Mouse (Mus musculus) R1 (cell line): ENCODE results near the gene Zdhhc25.

Experiments used
- DNase-seq: peaks from one replicate; pipeline ENCODE4 v3.0.0-alpha.2; 2018; ENCODE audit warnings: low read depth, low spot score

The Zdhhc25 gene

DNA sequence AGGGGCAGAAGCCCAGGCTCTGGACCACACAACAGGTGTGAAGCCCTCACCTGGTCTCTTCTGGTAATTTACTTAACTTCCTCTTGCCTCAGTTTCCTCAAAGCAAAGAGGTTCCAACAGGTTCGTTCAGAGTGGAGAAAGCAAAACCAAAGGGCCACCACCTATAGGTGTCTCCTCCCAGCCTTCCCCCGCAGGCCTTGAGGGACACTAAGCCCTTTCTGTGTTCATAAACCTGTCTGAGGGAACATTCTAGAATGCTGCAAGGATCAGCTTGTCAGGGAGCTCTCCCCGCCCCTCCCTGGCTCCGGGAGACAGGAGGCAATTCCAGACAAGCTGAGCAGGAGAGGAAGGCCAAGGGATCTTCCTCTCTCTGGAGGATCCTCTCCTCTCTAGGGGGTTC is at the start of gene Zdhhc25:
Gene Zdhhc25 (plus strand): TSS at position 301 of the 400 bp plus-strand sequence.
- no peak for DNase-seq

DNA sequence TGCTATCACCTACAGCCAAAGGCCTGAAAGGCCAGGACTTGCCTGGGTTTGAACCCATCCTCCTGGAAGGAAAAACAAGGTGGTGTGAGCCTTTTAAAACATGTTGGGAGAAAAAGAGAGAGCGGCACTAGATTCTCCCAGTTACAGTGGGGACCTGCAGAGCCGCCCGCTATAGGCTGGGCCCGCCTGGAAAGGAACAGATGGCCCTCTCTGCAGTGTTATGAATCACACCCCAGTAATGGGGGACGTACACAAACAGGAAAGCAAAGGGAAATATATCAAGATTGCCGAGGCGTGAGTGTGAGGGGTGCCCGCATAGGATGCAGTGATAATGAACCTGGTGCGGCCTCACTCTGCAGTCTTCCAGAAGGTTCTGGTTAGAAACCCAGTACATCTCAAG is 47.2 kb upstream of the Zdhhc25 start:
- DNase-seq: no peak

DNA sequence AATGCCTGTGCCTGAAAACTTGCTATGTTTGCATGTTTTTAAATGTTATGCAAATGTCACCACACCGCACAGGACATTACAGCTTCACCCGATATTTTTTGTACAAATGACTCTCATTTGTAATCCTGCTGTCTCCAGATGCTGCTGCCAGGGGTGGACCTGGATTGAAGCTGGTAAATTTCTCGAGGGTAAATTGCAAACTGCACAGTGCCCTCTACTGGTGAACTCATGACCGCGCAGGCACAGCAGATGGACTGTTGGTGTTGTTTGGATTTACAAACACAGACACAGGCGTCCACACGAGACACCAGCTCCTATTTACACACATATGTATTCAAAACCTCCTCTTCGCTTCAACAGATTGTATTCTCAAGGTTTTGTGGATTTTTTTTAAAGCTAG is 44.6 kb upstream of the Zdhhc25 start:
- DNase-seq: peak; percentile 64

DNA sequence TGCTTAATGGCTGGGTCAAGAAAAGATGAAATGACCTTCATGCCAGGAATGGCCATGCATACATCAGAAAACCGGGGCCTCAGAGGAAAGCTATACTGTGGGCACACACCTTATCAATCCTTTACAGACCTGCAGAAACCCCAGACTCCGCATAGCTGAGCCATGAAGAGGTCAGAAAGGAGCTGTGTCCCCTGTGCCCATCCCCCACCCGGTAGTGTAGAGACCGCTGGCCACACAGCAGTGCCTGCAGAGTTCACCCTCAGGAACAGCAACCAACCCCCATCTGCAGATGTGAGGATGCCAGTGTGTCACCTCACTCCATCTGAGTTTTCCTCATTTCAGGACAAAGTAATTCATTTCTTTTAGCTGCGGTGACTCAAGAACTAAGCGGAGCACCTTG is 39.5 kb upstream of the Zdhhc25 start:
- no peak for DNase-seq

DNA sequence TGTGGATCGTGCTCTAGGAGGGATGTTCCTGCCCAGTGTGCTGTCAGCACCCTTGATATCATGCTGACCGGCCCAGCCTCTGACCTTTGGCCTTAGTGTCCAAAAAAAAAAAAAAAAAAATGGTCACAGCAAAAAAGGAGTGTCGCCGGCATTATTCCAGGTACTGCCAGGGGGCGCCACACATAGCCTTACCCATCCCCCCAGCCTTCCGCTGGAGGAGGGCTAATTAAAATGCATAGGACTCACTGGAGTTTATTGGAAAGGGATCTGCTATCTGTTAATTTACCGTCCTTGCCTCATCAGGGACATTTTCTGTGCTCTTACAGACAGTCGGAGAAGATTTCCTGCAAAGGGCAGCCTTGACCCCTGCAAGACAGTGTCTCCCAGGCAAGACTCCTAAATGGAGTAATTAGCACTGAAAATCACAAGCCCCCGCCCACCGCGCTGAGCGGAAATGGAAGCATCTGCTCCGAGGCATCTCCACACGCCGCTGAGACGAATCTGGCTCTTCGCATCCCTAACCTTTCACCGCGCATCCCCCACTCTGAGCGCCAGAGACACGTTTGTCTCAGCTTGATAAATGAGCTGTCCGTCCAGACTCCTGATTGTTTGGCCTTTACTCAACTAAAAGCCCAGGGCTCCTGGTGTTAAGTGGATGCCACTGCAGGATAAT is 38.9 kb upstream of the Zdhhc25 start:
- DNase-seq: peak; percentile 54

DNA sequence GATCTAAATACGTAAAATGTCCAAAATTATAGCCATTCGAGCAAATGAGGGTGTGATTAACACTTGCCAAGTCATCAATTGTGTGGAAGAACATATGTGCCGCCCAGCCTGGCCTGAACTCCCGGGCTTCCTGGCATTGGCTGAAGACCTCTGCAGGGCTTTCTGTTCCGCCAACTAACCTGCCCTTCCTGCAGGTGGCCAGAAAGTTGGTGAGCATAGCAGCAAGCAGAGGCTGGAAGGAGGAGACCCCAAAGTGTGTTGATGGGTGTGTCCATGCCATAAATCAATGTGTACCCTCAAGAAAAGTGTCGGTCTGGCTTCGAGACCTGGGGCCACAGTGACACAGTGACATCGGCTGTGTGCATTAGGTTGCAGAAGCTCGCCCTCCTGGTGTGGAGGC is 34.8 kb upstream of the Zdhhc25 start:
- DNase-seq: no peak

DNA sequence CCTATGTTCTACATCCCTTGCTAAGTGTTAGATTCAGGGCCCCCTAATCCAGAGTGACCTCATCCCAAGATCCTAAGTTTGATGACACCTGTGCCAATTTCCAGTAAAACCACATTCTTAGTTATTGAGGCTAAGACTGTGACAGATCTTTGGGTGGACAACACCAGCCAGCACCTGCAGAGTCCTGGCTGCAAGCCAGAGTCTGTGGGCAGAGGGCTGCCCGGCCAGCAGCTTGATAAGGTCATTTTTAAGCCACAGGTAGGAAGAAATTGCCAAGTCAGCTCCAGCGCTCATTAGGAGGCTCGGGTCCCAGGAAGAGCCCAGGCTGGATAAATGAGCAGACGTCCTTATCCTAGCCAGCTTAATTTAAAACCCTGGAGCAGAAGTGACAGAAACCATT is 34.3 kb upstream of the Zdhhc25 start:
- no peak for DNase-seq

DNA sequence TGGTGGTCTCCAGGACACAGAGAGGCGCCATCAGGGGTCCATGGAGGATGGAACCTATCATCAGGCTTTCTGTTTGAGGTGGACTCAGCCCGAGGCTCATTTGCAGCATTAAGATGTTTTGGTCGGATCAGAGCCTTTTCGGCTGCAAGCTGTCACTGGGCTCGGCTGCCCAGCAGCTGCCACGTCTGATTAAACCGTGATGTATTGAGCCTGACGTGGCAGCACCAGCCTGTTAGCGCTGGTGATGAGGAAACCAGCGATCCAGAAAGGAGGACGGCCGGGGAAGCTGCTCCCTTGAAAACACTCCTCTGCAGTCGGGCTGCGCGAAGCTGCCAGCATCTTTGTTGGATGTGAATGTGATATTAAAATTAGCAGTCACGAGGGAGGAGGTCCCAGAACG is 29.4 kb upstream of the Zdhhc25 start:
- no peak for DNase-seq

DNA sequence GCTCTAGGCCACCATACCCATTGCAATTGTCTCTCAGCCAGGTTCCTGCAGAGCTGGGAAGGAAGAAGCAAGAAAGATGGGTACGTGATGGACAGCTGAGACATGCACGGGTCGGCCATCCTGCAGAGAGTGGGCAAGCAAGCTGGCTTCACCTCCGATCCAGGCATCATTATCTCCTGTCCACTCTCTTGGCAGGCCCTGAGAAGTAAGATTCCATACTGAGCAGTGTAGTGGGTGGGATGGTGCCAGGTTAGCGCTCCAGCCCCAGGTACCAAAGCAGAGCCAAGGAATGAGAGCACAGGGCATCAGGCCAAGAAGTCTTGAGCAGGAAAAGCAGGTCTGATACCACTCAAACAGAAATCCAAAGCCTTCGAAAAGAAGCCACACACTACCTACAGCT is 20.6 kb upstream of the Zdhhc25 start:
- DNase-seq: no peak

DNA sequence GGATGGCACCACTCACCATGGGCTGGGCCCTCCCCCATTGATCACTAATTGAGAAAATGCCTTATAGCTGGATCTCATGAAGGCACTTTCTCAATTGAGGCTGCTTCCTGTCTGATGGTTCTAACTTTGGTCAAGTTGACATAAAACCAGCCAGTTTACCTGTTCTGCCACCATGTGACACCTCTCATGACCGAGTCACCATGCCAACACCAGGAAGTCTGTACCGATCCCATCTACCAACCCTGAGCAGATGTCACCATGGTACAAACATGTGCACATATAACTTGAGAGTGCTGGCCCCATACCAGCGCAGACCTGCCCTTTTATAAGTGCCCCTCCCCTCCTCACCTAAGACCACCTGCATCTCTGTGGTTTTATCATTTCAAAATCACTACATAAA is 2.4 kb downstream of the Zdhhc25 start:
- DNase-seq: no peak

DNA sequence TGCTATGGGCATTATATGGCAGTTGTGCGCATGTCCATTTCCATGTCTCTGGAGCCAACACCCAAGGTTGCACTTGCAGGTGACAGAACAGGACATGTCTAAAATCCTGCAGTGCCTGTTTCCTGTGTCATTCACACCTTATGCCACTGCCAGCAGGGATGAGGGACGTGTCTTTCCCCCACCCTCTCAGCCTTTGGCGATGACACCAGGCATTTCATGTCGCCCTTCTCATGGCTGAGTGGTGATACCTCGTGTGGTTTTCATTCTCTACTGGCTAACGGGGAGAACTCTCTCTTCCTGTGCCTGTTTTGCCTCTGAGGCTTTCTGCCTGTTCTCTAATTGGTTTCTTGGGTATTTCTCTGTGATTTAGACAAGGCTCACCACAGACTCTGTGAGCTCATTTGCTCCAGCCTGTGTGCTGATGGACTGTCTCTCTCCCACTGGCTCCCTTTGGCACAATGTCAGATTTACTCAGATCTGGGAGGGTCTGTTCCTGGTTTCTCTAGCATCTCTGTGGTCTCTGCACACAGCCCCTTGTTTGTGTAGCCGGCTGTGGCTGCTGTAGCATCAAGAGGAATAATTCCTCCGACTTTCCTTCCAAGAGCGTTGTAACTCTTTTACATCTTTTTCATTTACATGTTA is 3.1 kb downstream of the Zdhhc25 start:
- DNase-seq: no peak

DNA sequence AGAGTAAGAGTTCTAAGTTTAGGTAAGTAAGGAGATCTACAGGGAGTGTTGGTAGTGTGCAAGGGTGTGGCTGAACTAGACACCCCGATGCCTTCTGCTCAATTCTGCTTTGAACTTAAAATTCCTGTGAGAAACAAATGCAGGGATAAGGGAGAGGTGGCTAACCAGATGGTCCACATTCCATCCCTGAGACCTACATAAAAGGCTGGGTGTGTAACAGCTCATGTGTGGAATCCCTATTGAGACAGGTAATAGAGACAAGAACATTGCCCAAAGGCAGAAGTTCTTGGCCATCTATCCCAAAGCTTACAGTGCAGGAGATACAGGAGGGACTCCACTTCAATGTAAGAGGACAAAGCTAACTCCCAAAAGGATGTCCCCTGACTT is 3.6 kb downstream of the Zdhhc25 start:
- peak; percentile 44 for DNase-seq

DNA sequence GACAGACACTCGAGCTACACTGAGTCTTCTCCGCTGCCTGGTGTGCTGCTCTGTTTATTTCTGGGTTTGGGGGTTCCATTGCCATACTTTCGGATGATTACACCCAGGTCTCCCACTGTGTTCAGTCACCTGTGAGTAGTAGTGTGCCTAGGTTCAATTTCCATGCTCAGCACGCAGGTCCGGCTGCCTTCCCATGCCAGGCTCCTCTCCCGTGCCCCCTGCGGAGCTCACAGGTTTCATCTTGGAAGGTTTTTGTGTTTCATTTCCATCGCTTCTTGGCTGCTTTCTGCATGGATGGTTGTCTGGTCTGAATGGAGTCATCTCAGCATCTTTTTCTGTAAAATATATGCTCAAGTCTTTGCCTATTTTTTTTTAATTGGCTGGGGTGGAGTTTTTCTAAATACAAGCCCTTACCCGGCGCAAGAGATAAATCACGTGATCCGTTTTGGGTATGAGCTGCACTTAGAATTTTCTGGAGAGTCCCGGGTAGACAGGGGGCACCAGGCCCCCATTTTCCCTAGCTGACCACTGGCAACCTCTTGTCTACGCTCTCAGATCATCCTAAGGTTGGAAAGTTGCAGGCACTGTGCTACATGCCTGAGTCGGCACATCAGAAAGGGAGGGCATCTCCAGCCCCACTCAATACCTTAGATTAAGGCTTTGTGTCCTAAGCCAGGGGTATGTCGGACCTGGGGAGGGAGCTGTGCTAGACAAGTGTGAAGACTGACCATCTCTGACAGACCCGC is 4.7 kb downstream of the Zdhhc25 start:
- DNase-seq: no peak

DNA sequence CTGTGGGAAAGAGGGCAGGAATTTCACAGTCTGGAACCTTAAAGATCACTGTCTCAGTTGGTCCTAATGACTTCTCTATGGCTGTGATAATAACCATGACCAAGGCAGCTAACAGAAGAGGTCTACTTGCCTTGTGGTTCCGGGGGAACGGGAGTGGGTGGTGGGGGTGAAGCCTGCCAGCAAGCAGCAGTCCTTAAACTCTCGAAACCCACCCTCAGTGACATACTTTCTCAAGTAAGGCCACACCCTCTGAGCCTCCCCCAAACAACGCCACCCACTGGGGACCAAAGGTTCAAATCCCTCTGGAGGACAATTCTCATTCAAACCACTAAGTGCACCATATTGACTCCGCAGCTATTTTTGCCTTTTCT is 5.3 kb downstream of the Zdhhc25 start:
- peak; percentile 19 for DNase-seq

DNA sequence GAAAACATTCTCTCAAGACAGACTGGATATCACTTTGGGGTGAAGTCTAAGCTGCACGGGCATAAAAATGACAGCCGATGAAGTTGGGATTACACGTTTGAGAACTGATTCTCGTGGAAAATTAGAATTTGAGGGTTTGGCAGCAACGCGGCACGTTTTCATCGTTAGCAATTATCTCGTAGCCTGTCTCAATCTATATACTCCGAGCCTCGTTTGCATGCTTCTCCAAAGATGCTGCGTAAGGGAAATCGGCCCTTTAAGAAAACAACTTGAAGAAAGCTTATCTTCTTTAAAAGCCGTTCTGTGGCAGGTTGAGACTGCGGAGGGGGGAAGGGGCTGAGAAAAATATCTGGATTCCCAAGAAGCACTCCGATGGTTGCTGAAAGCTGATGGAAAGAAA is 17.0 kb downstream of the Zdhhc25 start:
- DNase-seq: no peak

DNA sequence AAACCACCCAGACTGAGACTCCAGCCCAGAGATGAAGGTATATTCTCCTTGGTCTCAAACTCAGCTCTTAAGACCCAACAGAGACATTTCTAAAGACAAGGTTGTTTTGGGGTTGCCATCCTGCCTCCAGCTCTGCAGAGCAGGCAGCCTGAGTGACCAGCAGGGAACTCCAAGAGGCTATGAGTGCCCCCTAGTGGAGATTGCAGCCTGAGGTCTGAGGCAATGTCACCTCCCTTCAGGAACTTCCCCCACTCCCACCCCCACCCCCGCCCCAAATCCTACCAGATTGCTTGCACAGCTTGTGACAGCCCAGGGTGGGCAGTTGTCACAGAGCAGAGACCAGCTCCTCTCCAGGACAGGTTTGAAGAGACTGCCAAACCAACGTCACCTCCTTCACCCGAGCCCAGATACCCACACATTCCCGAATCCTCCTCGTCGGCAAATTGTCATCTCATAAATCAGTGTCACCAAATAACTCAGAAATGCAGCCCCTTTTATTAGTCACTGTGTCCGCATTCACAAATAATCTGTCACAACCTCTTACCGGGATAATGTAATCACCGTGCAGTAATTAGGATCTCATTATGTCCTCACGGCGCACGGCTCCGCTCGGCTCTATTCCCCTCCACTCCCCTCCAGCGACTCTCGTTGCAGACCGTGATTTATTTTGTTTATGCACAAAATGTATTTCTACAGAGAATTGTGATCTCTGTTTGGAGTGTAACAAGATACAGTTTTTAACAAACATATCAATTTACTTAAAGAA is 18.1 kb downstream of the Zdhhc25 start:
- peak; percentile 62 for DNase-seq

DNA sequence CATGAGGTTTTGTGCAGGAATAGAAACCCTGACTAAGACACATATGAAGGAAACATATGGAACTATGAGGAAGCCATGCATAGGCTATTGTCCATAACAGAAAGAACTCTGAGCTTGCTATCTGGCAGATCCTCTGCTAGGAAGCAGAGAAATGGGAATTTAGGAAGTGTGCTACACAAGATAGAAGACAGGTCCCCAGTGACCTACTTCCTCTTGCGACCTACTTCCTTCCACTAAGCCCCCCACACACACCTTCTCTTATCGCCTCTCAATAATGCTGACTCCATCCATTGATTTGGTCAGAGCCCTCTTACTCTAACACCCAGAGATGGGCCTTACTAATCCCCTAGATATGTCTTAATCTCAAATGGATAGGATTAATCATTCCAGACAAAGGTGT is 19.9 kb downstream of the Zdhhc25 start:
- DNase-seq: no peak

DNA sequence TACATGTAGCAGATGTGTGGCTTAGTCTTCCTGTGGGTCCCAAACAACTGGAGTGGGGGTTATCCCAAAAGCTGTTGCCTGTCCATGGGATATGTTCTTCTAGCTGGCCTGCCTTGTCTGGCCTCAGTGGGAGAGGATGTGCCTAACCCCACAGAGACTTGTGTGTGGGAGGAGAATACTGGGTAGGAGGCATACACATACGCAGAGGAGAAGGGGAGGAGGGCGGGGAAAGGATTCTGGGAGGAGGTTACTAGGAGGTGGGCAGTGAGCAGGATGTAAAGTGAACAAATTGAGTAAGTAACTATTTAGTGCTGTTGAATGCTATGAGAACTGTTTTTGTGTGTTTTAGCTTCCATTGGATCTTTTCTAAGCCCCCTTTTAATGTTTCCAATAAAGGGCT is 23.8 kb downstream of the Zdhhc25 start:
- no peak for DNase-seq

DNA sequence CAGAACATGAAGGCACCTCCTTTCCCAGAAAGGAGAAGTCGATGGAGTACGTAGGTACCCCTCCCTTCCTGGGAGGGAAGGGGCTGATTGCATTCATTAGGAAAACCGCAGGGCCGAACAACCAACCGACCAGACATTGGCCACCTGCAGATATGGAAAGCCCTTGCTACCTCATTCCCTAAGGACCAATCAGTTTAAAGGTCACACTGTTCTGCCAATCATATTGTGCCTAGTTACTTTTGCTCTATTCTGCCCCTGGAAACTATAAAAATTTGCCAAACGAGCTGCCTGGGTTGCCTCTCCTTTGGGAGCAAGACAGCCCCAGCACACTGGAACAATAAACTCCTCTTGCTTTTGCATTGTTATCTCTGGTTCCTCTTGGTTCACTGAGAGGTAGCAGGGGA is 24.8 kb downstream of the Zdhhc25 start:
- no peak for DNase-seq

DNA sequence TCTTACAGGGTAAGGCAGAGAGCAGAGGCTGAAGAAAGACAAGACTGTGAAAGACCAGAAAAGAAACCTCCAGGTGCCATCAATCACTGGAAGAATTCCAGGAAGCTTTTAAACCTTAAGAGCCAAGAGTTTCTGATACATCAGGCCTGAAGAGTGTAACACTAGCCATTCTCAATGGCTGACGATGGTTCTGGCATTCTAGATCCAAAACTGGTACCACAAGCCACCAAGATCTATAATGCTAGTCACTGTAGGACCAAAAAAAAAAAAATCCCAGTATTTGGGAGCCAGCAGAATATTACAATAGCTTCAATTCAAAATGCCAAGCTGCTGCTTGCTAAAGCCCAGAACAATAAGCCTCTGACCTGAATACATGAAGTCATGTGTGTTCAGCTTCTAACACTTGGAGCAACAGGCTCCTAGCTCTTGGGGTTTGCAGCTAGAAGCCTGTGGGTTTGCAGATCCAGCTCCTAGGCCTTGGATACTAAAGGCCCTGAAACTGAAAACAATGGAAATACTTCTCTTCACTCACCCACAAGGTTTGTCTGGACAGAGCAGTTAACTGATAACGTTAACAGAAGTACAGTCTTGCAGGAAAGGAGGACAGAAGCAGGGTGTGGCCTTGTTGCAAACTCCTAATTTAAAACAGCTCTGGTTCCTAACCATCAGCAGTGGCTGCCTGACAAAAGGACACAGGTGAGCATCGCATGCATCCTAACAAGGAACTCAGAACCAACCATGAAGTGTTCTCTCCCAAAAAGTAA is 25.4 kb downstream of the Zdhhc25 start:
- no peak for DNase-seq

DNA sequence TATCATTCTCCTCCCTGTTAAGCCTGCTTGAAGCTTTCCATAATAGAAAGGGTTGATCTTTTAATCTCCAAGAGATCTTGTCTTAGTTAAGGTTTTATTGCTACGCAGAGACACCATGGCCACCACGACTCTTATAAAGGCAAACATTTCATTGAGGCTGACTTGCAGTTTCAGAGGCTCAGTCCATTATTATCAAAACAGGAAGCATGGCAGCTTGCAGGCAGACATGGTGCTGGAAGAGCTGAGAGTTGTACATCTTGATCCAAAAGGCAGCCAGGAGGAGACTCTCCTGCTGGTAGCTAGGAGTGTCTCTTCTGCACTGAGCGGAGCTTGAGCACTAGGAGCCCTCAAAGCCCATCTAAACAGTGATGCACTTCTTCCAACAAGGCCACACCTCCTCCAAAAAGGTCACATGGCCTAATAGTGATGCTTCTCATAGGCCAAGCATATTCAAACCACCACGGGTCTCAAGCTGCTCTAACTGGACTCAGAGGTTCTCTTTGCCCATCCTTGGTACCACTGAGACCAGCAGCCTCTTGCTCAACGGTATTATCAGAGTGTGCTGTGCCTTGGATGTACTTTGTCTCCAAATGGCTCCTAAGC is 26.9 kb downstream of the Zdhhc25 start:
- DNase-seq: no peak
